Mouse (Mus musculus) pancreas, adult 10 weeks (tissue): ENCODE data around the gene Ak9. TPM values are rescaled to one million over a fixed set of nuclear protein-coding genes. Genes with fewer than 3 reads are reported as not detected.

ENCODE experiments used
- polyA plus RNA-seq: library from polyadenylated mRNA; stranded (reverse); fragments of 350-450 nt; fragmentation: Illumina TruSeq; extraction: RNeasy Lipid Tissue Mini Kit (QIAGEN cat#74804); gene quantifications from one replicate; pipeline ENCODE4 v1.2.3, GENCODE M21; 2015; ENCODE audit warnings: low read depth, low replicate concordance; ENCODE audit not compliant: insufficient read depth

The Ak9 gene
- polyA plus RNA-seq, result not detected

GRCm38 (mm10) chr10:41303639-41304444 is at the start of gene Ak9:
TSS of gene Ak9 (plus strand) at chr10:41303980.

GRCm38 (mm10) chr10:41302689-41303431 is 920 bp upstream of the Ak9 start, which contains the start of gene Fig4:
TSS of gene Fig4 (minus strand) at chr10:41303260.

GRCm38 (mm10) chr10:41450137-41450670 is 146.4 kb downstream of the Ak9 start, which contains the start of gene Zbtb24:
TSS of gene Zbtb24 (plus strand) at chr10:41450383.

GRCm38 (mm10) chr10:41476171-41477017 is 172.6 kb downstream of the Ak9 start, which contains the start of gene Mical1:
TSS of gene Mical1 (plus strand) at chr10:41476314.

Other genes with a start within 250 kb of the Ak9 start
- gene Gpr6, start 231.7 kb upstream of the Ak9 start, polyA plus RNA-seq, result not detected
- gene Fig4, start 720 bp upstream of the Ak9 start, polyA plus RNA-seq, result 3.9 TPM
- 5.2 TPM for gene Zbtb24, start 146.4 kb downstream of the Ak9 start, polyA plus RNA-seq
- gene Mical1, start 172.3 kb downstream of the Ak9 start, polyA plus RNA-seq, result 6.6 TPM
- 27.3 TPM for gene Smpd2, start 186.4 kb downstream of the Ak9 start, polyA plus RNA-seq
- not detected for gene Ppil6, start 186.5 kb downstream of the Ak9 start, polyA plus RNA-seq
- 58.4 TPM for gene Cd164, start 215.4 kb downstream of the Ak9 start, polyA plus RNA-seq